Mouse (Mus musculus) embryo, embryonic 10 days (tissue): ENCODE results near the gene Lrrtm1.

ENCODE experiments used
- DNase-seq: peaks from one replicate; pipeline ENCODE4 v3.0.0-alpha.2; 2015; ENCODE audit warnings: low spot score

Gene Lrrtm1

DNA sequence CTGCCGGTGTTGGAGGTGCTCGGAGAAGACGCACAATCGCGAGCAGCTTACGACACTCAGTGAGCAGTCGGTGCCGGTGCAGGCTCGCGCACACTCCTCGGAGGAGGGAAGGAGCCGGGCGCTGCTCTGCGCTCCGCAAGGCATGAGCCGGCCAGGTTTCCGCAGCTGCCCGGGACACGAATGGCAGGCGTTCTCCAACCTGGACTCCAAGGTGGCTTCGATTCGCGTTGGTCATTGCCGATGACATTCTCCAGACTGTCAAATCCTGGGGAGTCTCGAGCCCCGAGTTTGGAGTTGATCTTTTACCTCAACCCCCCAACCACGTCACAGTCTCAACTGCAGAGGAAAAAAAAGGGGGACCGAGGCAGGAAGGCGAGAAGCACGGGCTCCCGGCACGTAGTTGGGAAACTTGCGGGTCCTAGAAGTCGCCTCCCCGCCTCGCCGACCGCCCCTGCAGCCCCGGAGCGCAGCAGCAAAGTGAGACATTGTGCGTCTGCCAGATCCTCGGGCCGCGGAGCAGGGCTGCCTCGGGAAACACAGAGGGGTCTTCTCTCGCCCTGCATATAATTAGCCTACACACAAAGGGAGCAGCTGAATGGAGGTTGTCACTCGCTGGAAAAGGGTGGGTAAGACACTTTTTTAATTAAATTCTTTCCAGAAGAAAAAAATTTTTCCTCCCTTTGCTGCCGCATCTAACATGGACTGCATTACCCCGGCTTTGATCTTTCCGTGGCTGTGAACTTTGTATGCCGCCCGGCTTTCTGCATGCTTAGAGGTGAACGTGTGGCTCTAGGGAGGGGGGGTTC is at the start of gene Lrrtm1:
Gene Lrrtm1 (plus strand): TSS at position 89 of the 806 bp plus-strand sequence.
- DNase-seq, result peak; percentile 83

DNA sequence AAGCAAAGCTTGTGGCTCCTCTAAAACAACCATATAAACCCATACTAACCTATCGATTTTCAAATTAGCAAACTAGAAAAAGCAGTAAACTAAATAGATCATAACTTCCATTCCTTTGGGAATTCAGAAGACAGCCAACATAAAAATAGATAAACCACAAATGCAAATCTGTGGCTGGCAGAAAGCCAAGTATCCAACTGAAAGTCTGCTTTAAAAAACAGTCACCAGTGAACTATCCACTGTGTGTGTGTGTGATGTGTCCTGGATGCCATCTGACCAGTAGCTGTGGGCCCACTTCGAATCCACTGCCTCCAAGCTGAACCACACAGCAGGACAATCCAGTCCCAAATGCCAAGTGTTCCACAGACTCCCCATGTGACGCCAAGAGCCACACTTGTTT is 45.8 kb upstream of the Lrrtm1 start:
- DNase-seq, result no peak

DNA sequence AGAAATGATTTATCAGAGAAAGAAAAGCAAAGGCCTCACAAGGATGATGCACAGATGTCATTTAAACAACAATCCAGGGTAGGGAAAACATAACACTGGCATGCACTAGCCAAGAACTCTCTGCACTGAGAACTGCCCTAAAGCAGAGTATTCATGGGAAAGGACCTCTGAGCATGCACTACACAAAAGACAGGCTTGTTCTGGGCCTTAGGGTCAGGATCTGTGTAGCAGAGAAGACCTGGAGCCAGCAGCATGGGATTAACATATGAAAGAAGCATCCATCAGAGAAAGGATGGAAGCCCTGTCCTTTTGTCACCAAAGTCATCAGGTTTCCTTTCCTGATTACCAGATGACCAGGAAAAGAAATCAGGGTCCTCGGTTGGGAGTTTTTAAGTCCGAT is 43.1 kb upstream of the Lrrtm1 start:
- peak; percentile 42 for DNase-seq

DNA sequence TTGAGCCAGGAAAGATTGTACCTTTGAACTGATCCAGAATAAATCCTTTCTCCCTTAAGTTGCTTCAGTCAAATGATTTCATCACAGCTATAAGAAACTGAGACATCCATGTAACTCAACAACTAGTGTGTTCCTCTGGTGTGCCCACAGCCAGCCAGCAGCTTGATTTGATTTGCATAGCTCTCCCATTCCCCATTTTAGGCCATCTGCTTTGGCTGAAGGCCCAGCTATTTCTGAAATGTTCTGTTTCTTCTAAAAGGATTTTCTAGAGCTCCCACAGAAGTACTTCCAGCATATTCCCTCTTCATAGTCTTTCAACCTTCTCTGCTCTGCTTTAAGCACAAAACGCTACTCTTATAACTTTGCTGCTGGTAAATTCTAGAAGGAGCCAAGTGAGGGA is 33.3 kb upstream of the Lrrtm1 start:
- no peak for DNase-seq

DNA sequence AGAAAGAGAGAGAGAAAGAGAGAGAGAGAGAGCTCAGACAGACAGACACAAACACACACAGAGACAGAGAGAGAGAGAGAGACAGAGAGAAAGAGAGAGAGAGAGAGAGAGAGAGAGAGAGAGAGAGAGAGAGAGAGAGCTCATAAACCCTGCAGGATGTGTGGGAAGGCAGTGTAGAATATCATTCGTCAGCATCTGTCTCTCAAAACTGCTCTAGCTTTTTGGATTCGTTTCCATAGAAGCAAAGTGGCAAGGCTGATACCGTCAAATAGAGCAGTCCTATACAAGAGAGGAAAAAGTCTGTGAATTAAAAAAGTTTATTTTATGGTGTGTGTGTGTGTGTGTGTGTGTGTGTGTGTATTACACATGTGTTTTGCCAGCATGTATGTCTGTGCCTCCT is 32.6 kb upstream of the Lrrtm1 start:
- no peak for DNase-seq

DNA sequence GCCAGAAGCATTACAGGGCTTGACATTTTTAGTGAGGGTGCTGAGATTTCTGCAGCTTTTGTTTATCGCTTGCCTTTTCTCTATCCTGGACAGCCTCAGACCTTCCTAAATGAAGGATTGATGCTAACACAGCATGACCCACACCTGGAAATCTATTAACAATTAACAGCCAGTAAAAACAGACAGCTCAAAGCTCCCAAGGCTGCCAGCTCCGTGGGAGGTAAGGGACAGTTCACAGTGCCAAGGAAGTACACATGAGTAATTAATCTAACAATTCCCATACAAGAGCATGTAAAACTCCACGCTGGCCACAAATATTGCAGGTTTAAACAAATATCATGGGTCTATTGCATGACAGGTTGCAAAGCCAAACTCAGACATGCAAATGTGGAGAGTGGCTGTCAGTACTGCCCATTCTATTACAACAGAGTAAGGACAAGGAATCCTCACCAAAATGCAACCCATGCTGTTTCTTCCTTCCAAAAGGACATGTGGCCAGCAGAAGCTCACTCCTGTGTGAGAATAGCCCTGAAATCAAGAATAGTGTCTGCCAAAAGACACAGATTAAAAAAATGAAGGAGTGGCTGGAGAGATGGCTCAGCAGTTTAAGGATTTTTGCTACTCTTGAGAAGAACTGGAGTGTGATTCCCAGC is 28.6 kb upstream of the Lrrtm1 start:
- peak; percentile 26 for DNase-seq

DNA sequence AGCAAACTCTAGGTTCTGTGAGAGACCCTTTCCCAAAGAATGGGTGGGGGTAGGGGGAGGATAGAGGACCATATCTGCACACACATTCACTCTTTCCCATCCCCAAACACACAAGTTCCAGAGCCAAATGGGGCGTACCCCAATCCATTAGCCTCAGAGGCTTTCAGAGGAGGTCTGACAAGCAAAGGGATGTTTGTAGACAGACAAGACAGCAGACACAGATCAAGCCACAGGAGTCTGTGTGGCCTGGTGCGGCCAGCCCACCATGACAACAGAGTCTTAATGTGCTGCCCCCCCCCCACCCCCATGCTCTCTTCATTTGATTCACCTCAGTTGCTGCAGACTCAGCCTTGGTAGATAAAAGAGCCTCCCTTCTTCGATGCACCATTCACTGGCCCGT is 27.2 kb upstream of the Lrrtm1 start:
- no peak for DNase-seq

DNA sequence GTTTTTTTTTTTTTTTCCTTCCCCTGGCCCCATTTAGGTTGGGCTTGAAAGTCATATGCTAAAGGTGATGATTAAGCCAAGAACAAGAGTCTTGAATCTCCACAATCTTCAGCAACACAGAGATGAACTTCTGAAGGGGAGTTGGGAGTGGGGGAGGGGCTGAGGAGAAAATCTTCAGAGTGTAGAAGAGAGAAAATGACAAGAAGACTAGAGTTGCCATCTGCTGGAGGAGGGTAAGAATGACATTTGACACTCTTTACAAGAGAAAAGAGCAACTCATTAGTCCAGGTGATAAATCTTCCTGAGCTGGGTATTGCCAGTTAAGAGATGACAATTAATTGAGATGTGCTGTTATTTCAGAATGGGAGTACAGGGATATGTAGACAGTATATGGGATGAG is 23.6 kb upstream of the Lrrtm1 start:
- DNase-seq, result peak; percentile 68

DNA sequence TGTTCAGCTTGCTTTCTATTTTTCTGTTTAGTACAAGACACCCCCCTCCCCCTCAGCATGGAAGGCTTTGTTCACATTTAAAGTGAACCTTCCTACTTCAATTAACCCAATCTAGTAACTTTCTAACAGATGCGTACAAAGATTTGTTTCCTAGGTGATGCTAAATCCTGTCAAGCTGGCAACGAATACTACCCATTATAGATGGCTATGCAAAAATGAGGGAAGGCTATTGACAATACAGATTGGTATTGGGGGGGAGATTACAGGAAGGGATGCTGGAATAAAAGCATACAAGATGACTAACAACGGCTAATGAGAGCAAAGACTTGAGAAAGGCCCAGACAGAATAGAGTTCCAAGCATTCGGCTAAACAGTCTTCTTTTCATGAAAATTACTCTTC is 21.7 kb upstream of the Lrrtm1 start:
- DNase-seq, result no peak

DNA sequence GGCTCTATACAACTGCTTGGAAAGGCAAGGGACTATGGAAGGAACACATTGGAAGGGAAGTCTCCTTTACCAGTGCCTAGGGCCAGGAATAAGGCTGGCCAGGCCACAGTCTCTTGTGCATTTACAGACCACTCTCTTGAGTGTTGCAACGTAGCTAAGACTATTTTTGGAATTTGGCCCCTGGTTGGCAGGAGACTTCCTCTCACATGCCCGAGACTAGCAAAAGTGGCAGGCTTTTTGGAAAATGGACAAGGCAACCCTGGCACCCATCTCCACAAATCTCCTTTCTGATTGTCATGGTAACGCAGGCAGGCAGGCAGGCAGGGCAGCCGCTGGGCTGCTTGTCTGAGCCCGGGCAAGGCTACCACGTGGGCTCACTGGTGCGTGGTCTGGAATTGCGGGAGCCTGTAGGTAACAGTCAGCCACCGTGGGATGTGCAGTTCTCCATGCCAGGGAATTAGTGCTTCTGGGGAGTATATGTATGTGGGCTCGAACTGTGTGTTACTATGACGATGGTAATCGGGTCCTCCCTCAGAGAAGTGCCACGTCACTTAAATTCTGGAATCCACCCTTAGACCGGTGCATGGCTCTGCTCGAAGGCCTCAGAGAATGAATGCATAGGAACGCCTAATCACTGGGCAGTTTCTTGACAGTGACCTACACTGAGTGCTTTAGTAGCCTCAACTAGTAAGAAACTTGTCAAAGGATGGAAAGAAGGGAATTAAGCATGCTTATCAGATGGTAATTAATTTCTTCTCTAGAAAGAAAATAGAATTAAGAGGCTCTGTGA is 19.4 kb upstream of the Lrrtm1 start:
- DNase-seq, result peak; percentile 16

DNA sequence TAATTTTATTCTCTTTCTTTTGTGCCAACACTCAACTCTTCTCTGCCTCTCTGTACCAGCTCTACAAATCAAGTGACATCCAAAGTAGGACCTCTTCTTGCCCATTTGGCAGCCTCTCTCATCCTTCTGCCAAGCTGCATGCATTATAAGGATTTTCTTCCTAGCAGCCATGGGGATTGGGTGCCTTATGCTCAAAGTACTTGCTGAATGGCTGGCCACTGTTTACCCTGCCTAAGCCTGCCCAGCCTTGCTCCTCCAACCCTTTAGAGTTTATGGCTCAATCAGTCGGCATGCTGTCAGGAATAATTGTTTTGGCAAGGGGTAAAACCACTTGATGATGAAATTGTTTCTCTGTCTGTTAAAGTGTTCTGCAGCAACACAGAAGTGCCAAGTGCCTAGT is 2.1 kb upstream of the Lrrtm1 start:
- DNase-seq, result no peak

DNA sequence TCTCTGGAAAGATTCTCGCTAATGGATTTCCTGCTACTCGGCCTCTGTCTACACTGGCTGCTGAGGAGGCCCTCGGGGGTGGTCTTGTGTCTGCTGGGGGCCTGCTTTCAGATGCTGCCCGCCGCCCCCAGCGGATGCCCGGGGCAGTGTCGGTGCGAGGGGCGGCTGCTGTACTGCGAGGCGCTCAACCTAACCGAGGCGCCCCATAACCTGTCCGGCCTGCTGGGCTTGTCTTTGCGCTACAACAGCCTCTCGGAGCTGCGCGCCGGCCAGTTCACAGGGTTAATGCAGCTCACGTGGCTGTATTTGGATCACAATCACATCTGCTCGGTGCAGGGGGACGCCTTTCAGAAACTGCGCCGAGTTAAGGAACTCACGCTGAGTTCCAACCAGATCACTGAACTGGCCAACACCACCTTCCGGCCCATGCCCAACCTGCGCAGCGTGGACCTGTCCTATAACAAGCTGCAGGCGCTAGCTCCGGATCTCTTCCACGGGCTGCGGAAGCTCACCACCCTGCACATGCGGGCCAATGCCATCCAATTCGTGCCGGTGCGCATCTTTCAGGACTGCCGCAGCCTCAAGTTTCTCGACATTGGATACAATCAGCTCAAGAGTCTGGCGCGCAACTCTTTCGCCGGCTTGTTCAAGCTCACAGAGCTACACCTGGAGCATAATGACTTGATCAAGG is 1.2 kb downstream of the Lrrtm1 start:
- peak; percentile 70 for DNase-seq

DNA sequence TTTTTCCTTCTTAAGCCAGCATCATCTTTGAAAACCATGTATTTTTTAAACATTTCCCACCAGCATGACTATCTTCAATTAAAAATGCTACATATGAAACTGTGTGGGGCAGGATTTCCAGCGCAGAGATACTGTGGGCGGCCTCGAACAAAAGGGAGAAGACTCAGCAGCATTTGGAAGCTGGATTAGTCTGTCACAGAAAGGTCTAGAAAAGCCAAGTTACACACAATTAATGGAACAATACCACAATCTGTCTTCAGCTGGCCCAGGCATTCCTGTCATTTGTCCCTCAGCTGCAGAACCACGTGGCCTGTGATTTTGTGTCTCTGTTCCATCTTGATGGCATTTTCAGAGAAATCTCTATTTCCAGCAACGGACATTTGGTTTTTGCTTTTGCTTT is 11.0 kb downstream of the Lrrtm1 start:
- DNase-seq, result no peak

DNA sequence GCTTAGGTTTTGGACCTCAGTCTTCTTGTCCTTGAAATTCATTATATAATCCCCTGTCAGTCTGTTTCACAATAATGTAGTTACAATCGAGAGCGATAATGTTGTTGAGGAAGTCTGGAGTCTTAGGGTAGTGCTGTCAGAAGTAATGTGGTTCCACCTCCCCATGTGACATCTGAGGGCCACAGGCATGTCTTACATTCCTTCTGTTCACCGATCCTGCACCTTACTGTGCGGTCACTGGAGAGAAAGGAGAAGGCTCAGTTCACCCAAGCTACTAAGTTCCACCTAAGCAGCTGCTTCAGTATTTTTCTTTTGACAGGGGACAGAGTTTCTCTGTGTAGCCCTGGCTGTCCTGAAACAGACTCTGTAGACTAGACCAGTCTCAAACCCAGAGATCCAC is 13.9 kb downstream of the Lrrtm1 start:
- no peak for DNase-seq

DNA sequence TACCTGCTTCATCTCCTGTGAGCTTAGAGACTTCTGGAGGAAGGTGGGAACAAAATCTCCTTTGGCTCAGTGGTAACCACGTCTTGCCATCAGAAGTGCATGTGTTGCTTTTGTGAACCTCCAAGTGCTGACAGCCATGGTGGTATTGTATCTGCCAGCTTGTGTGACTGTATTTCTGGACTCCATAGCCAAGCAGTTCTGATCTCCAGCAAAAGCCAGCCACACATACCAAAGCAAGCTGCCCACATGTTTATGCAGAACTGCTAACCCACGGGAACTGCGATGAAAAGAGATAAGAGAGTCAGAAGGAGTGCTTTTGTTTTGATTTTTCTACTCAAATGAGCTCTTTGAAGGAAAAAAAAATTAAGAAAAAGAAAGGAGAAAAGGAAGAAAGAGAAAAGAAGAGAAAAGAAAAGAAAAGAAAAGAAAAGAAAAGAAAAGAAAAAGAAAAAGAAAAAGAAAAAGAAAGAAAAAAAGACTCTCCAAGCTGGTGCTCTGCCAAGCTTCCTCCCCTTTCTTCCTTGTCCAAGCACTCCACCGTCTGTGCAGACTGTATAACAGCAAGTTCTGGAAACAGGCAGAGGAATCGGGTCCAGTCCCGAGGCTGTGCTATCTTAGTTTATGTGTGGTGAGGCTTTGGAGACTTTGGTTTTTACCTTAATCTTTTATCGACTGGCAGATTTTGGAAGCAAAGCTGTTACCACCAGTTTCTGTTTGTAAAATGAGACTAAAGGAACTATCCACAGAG is 15.0 kb downstream of the Lrrtm1 start:
- peak; percentile 40 for DNase-seq

DNA sequence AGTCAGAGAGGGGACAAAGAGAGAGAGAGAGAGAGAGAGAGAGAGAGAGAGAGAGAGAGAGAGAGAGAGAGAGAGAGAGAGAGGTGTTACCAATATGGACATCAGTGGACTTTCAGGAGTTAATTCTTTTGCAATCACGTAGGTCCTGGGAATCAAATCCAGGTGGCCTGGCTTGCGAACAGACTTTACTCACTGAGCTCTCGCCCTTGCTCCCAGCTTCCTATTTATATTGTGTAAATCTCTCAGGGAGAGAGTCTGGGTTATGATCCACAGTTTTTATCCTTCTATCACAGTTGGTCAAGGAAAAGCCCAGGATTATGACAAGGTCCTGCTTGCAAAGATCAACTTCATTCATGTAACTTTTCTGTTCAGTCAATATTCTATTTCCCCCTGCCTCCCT is 22.7 kb downstream of the Lrrtm1 start:
- no peak for DNase-seq

DNA sequence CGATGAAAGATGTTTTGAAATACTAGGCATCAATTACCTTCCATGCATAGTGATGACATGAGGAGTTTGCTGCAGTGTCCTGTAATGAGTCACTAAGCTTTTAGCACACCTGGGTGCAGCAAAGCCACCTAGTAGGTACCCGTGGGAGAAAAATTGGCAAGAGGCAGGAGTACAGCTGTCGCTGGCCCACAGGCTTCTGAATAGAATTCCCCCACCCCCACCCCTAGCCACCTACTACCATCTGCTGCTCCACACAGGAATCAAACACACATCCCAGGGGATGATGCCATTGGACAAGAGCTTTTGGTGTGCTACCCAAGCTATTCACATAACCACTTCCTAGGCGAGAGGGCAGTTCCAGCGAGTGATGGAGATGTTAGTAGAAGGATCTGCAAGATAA is 36.3 kb downstream of the Lrrtm1 start:
- no peak for DNase-seq

DNA sequence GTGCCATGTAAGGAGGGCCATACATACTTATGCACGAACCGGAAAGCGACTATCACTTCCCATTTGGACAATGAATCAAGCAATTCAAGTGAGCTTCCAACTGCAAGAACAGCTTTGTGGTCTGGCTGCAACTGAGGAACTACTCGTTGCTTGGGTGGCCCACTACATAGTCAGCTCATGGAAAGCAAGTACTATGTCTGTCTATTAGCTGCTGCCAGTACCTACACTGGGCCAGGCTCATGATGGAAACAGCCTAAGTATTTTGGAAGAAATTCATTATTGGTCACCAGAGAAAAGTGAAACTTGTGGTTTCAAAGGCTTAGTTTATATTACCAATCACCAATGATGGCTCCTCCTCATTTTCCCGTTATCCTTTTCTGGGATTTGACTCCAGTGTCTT is 43.8 kb downstream of the Lrrtm1 start:
- no peak for DNase-seq

DNA sequence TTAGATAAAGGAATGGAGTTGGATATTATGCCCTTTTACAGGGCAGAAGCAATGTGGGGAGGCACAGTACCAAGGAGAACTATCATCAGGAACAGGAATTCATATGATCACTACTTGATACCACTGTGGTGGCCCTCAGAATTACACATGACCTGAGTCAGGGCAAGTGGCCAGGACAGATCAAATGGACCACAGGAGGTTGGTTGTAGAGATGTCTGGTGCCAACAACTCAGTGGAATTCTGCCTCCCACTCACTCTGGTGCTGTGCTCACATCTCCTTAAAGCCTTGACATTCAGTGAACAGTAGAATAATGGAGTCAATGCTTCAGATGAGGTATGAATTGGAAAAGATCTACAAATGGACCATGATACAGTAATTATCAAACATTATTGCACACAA is 45.9 kb downstream of the Lrrtm1 start:
- DNase-seq, result no peak

DNA sequence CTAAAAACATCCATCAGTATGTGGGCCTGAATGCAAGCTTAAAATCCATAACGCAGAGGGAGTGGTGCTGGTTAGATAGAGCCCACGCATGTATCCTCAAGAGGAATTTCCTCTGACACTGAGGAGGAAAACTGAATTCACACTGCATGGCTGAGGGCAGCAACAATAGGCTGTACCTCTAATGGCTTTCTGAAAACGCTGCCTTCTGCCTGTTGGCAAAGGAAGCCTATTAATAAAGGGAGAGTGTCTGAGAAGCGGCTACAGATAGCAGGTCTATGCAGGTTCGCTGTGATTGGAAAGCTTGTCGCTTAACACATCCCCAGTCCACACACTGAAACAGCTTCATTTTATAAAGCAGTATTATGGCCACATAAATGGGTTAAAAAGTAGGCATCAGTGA is 48.9 kb downstream of the Lrrtm1 start:
- DNase-seq, result no peak

DNA sequence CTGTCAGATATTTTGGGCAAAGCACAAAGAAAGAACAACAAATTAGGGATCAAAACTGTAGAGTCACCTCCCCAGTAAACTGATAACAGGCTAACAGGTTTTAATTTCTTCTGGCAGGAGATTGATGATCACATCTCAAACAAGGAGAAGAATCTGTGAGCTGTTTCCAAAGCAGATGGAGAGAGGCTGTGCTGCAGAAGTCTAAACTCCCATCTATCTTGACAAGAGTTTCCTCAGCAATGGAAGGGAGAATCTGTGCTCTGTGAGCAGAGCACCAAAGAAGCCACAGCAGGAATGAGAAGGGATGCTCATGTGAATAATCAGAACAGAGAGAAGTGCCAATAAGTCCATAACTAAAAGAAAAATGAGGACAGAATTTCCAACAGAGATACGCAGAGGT is 58.8 kb downstream of the Lrrtm1 start:
- DNase-seq, result no peak

DNA sequence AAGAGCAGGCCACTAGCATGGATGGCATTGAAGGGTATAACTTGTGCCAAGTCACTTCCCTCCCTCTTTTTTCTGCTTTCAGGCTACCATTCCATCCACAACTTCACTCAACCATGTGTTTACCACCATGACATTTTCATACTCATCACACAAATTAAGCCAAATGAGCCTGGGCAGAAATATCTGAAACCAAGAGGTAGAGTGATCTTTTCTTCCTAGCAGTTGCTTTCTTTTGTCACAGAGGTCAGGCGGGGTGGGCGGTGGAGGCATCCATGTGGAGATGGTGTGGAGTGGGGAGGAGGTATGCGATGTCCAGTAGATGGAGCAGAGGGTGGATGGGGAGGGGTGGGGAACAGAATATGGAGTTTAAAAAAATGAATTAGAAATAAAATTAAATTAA is 64.3 kb downstream of the Lrrtm1 start:
- DNase-seq, result no peak
